Mouse (Mus musculus) thymus, postnatal 10 days (tissue): ENCODE data around the gene Rell1.

Experiments used
- DNase-seq, 2 experiments: peaks; one replicate each; pipeline ENCODE4 v3.0.0; 2021; ENCODE audit warnings: low spot score in 2 of 2

Gene Rell1

GRCm38 (mm10) chr5:63953401-63954032 is 15.2 kb downstream of the Rell1 start:
- no peak for DNase-seq

GRCm38 (mm10) chr5:63952039-63952438 is 16.7 kb downstream of the Rell1 start:
- no peak for DNase-seq

GRCm38 (mm10) chr5:63951421-63951911 is 17.2 kb downstream of the Rell1 start:
- no peak for DNase-seq

GRCm38 (mm10) chr5:63949195-63949594 is 19.5 kb downstream of the Rell1 start:
- DNase-seq, result no peak

DNA sequence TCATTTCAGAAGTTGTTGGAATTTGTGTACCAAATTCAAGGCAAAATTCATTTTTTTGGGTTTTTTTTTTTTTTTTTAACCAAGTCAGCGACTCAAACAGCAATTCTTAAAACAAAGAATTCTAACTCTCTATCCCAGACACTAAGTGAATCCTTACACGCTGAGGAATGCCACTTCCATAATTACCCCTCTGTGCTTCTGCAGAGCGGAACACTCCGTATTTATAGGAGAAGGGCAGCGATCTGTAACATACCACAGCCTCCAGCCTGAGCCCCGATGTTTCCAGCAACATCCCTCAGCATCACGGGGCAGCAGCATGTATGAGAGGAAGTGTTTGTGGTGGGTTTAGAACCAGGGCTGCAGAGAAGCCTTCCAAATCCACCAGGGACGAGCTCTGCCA is 21.2 kb downstream of the Rell1 start:
- DNase-seq, result no peak

DNA sequence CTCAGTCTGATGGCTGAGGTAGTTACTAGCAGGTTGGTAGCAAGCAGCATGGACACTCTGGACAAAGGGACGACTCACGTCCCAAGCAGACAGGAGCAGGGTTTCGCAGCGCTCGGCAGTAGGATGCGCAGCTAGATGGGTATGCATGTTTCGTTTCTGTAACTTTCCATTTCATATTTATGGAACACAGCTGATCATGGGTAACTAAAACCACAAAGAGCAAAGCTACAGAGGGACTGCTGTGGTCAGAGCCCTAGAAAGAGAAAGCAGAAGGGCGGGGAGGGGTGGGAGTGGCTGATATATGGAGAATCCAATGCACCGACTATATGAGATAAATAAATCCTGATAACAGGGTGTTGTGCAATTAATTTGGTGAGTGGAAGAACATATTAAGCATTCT is 25.4 kb downstream of the Rell1 start:
- no peak for DNase-seq

DNA sequence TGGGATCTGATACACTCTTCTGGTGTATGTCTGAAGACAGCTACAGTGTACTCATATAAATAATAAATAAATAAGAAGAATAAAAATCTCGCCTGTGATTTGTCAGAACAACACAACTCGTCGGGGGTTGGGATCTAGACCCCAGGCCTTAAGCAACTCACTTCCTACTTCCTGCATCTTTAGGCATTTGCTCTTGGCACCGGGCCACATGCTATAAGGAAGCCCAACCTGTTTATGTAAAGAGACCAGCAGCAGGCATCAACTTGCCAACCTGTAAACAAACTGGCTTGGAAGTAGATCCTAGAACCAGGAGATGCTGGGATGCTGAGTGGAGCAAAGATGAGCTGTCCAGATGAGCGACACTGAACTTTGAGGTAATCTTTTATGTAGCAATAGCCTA is 26.8 kb downstream of the Rell1 start:
- DNase-seq, result no peak

- DNase-seq, result no peak
Observed at GRCm38 (mm10) chr5:63938575-63938974, 30.1 kb downstream of the Rell1 start.

- DNase-seq, result no peak
Observed at GRCm38 (mm10) chr5:63936740-63937139, 32.0 kb downstream of the Rell1 start.

DNA sequence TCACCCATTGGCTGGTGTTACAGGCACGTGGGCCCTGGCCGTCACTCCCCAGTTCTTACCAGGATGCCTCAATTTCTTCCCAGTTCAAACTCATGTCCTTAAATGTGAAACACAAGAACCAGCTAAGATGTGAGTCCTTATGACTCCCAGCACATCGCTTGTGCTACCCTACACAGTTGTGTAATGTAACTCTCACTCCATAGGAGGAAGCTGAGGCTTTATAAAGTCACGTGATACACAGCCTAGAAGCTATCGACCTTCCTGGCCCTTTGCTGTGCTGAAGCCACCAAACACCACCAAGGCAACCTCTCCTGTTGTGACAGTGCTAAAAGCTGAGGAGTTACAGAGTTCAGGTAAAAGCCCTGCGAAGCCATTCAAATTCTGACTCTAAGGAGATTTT is 33.1 kb downstream of the Rell1 start:
- no peak for DNase-seq

DNA sequence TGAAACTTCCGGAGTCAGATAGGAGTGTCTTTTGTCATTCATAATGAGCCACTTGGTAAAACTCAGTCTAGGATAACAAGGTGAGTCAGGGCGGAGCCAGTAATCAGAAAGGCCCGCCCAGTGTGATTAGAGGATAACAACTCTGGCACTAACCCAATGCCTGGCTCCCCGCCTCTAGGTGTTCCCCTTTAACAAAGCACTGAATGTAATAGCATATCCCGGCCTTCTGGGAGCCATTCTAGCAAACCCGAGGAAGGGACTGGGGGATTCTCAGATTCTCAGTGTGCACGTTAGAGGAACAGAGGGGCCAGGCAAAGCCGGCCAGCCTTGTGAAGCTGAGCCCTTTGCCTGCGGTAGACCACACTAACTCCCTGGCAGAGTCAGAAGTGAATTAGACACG is 35.9 kb downstream of the Rell1 start:
- DNase-seq, result no peak

DNA sequence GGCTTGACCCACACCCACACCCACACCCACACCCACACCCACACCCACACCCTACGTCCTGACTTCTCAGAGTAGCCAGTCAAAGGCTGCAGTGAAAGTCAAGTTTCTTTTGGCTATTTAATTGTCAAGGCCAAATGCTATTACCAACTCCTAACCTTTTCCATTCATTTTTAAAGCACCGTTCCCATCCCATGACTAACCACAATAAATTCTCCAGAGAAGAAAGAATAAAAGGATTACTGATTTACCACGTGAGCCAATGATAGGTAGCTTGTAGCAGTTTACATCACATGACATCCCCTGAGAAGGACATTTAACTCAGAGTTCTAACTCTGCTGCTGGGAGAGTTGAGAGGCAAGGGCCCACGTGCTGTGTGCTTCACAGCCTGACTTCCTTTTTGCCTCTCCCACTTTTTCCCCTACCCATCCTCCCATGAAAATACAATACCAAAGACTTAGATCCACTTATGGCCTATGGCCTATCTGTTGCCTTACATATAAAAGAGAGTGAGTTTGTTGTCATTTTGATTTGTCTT is 37.8 kb downstream of the Rell1 start:
- no peak for DNase-seq

DNA sequence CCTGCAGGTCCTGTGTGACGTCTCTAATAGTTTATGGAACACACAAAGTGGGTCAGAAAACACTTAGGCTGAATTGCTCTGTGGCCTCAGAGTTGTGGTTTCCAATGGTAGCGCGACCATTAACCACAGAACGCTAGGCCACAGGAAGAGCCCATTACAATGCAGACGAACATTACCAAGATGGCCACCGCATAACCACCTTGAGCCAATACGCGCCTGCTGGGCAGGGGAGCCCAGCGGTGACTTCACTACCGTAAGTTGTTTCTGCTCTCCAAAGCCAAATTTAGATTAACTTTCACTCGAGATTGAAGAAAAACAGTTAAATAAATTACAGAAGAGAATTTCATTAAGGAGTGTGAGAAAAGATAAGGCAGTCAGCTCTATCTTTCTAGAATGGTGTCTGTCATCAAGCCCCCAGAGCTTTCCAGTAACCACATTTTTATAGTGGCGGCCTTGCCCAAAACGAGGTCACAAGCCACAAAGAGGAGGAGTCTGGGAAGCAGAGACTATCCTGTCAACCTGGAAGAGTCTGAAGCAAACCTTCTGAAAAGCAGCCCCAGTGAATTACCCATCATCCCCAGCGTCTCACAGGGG is 43.6 kb downstream of the Rell1 start:
- no peak for DNase-seq

DNA sequence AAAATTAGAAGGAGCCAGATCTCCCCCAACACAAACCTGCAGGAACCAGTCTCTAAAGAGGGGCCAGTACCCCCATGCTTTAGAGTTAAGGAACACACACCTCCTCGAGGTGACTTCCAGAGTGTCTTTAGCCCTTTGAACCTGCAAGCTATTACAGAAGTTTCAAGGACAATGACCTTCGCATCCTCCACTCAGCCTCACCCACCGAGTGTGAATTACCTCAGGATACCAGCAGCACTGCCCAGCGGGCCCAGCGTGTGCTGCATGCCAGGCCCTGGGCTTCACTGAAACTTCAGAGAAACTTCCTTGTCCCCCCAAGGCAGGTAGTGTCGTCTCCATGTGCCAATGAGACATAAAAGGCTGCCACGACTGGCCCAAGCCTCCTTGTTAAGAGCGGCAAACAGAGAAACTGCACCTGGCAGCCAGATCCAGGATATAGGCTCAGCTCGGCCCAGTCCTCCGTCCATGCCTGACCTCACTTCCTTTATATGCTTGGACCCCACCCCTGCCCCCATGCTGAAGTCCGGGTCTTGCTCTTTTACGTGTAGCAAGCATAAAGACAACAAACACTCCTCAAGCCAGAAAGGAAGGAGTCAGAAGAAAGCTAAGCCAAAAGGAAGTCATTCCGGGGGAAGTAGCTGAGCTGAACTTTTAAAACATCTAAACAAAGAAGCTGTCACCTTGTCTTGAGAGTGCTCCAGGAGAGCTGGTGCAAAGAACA is 45.2 kb downstream of the Rell1 start:
- no peak for DNase-seq

- no peak for DNase-seq
Observed at GRCm38 (mm10) chr5:63918201-63918600, 50.5 kb downstream of the Rell1 start.

GRCm38 (mm10) chr5:63916457-63917139 is 52.1 kb downstream of the Rell1 start:
- DNase-seq, result no peak

DNA sequence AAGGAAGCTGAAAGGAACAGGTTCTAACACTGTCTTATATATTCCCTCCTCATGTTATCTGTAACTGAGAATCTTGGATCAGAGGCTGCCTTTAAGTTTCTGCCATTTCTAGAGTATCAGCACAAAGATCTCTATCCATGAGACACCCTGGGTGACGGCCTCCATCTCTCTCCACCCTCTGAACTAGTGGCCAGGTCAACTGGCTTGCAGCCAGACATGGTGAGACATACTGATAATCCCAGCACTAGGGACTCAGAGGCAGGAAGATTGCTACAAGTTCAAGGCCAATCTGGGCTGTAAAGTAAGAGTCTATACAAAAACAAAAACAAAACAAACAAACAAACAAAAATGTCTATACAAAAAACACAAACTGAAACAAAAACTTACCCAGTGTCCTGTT is 53.8 kb downstream of the Rell1 start:
- DNase-seq, result no peak

GRCm38 (mm10) chr5:63910171-63910960 is 58.3 kb downstream of the Rell1 start:
- DNase-seq, result no peak

DNA sequence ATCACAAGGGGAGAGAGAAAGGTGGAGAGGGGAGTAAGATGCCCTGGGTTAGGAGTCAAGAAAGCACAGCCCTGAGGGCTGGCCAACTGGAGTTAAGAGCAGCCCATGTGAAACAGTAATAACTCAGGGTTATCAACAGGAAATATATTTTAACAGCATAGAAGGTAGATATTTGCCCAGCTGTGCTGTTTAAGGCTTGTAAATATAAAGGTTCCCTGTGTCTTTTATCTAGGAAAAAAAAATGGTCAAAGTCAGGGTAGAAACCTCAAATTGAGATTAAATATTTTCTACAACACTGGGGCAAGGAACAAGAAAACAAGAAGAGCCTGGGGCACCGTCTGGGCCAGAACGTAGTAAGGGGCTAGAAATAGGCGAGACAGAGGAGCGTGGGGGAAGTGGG is 61.2 kb downstream of the Rell1 start:
- no peak for DNase-seq

DNA sequence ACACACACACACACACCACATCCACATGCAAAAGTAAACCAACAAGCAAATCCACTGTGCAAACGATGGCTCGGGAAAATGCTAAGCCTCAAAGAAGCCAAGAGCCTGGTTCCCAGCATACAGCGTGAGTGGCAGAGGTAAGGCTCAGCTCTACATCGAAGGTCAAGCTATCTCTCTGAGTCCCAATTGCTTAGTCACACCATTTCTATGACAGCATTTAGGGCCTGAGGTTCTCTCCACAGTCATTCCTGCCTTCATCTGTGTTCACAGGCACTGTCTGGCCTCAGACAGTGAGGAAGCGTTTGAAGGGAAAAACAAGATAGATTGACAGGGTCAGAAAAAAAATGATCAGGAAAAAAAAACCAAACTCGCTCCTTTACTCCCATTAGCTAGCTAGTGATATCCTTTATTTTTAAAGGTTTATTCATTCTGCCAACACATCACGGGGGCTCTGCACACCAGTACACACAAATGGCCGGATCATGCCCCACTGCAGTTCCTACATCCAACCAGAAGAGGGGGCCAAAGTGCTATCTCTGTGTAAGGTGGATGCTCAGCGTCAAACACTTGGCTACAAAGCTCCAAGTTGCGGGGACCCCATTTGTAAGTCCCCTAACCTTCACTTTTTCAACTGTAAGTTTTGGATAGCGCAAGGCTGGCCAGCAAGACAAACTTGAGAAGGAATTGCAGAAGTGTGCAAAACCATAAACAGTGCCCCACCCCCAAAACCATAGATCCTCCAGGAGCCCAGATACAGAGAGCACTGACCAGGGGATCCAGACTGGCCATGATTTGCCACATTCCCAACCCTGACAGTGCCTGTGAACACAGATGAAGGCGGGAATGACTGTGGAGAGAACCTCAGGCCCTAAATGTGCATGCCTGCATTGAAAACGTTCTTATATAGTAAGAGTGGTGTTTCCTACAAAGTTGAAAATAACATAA is 62.3 kb downstream of the Rell1 start:
- peak; percentile 56 to 86 for DNase-seq
